Mouse (Mus musculus) cerebellum, adult 18-20 months (tissue): ENCODE measurements around the gene Tcaf1.

Experiments used
- DNase-seq, 2 experiments: peaks; one replicate each; pipeline ENCODE4 v3.0.0; 2021

The Tcaf1 gene

GRCm38 (mm10) chr6:42709291-42710211 is at the start of gene Tcaf1:
Tcaf1 (minus strand) TSS chr6:42710088.
- peak; percentile 88 to 95 for DNase-seq

GRCm38 (mm10) chr6:42756104-42756503 is 46.2 kb upstream of the Tcaf1 start, which contains the start of gene Olfr38:
Olfr38 (plus strand) TSS chr6:42756404.
- DNase-seq = no peak

- DNase-seq = no peak
These were observed 38.0 kb upstream of the Tcaf1 start for GRCm38 (mm10) chr6:42747846-42748245.

GRCm38 (mm10) chr6:42742303-42742702 is 32.4 kb upstream of the Tcaf1 start:
- no peak for DNase-seq

- DNase-seq = no peak
These were observed 29.2 kb upstream of the Tcaf1 start, which contains the start of gene Olfr453 for GRCm38 (mm10) chr6:42739071-42739470. Olfr453 (plus strand) TSS chr6:42739371.

GRCm38 (mm10) chr6:42717973-42718372 is 8.1 kb upstream of the Tcaf1 start:
- DNase-seq = no peak

GRCm38 (mm10) chr6:42714668-42715067 is 4.8 kb upstream of the Tcaf1 start:
- DNase-seq = no peak

- peak; percentile 83 to 91 for DNase-seq
These were observed 17.2 kb downstream of the Tcaf1 start for GRCm38 (mm10) chr6:42692517-42693190.

- peak; percentile 84 to 93 for DNase-seq
These were observed 17.8 kb downstream of the Tcaf1 start for GRCm38 (mm10) chr6:42692154-42692516.

GRCm38 (mm10) chr6:42689761-42690160 is 20.1 kb downstream of the Tcaf1 start:
- no peak for DNase-seq

GRCm38 (mm10) chr6:42687907-42688306 is 22.0 kb downstream of the Tcaf1 start:
- no peak for DNase-seq

GRCm38 (mm10) chr6:42680077-42680476 is 29.8 kb downstream of the Tcaf1 start:
- no peak for DNase-seq

- no peak for DNase-seq
These were observed 33.9 kb downstream of the Tcaf1 start for GRCm38 (mm10) chr6:42676011-42676410.

- DNase-seq = no peak
These were observed 38.1 kb downstream of the Tcaf1 start for GRCm38 (mm10) chr6:42671767-42672166.

GRCm38 (mm10) chr6:42667722-42668121 is 42.2 kb downstream of the Tcaf1 start:
- no peak for DNase-seq

GRCm38 (mm10) chr6:42661739-42662138 is 48.1 kb downstream of the Tcaf1 start:
- DNase-seq = no peak

GRCm38 (mm10) chr6:42644912-42645549 is 64.9 kb downstream of the Tcaf1 start, which contains the start of gene Tcaf2:
Tcaf2 (minus strand) TSS chr6:42645254.
- DNase-seq = peak; percentile 78 to 82

GRCm38 (mm10) chr6:42634393-42634792 is 75.5 kb downstream of the Tcaf1 start:
- no peak for DNase-seq

- DNase-seq = no peak
These were observed 78.5 kb downstream of the Tcaf1 start for GRCm38 (mm10) chr6:42631395-42631794.
